Mouse (Mus musculus): Measurements from ENCODE around the gene Sh3tc1. TPM values are rescaled to one million over a fixed set of nuclear protein-coding genes. Genes with fewer than 3 reads are reported as not detected.

Sh3tc1 gene
- polyA plus RNA-seq, 1 experiment from 2014 or later = 4.9 TPM

DNA sequence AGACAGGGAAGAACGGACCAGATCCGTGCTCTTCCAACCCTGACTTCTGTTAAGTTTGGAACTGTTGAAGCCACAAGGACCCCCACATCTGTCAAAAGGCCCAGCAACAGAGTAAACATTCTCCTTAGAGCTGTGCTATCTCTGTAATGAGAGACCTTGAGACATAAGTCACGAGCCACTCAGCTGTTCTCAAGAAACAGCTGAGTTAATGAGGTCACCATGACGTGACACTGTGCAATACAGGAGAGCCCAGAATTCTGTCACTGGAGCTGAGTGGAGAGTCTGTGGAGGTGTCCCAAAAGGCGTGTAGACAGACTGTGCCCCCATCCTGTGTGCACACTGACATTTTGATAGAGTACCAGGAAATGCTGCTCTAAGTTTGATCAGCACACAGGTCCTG, 27.3 kb downstream of the Sh3tc1 start:
- Histone ChIP-seq H3K4me1 (no peaks in the 10 kb centered on the region; the same call in 1 of the 2 replicates), H3K36me3 (no peaks in the 10 kb centered on the region), H3K9me3 (replicated peaks) (no peaks in the 10 kb centered on the region), H3K27ac (no peak overlapping the region), H3K27me3 (ENCODE audit: low read depth, poor library complexity, severe bottlenecking) (no peaks in the 10 kb centered on the region), H3K4me3 (no peak overlapping the region)
- 77% methylated on average over 5 of the region's 5 CpGs for WGBS
- no peak for DNase-seq (ENCODE audit: low spot score)

- H3K4me3 ChIP-seq = no peak overlapping the region
- no peak for DNase-seq (ENCODE audit: low spot score)
- H3K4me1 ChIP-seq = no peaks in the 10 kb centered on the region; the same call in 1 of the 2 replicates
- H3K9me3 ChIP-seq (replicated peaks) = no peaks in the 10 kb centered on the region
- H3K27me3 ChIP-seq (ENCODE audit: low read depth, poor library complexity, severe bottlenecking) = no peaks in the 10 kb centered on the region
- H3K36me3 ChIP-seq = no peaks in the 10 kb centered on the region
- 73% methylated on average over 3 of the region's 3 CpGs for WGBS
- no peak overlapping the region for H3K27ac ChIP-seq
Observed at GRCm38 (mm10) chr5:35710931-35711330, 28.9 kb downstream of the Sh3tc1 start.

GRCm38 (mm10) chr5:35710481-35710880, 29.3 kb downstream of the Sh3tc1 start:
- H3K4me1 ChIP-seq = no peaks in the 10 kb centered on the region; the same call in 1 of the 2 replicates
- no peaks in the 10 kb centered on the region for H3K36me3 ChIP-seq
- no peak for DNase-seq (ENCODE audit: low spot score)
- H3K9me3 ChIP-seq (replicated peaks) = no peaks in the 10 kb centered on the region
- no peaks in the 10 kb centered on the region for H3K27me3 ChIP-seq (ENCODE audit: low read depth, poor library complexity, severe bottlenecking)
- WGBS = 71% methylated on average over 3 of the region's 3 CpGs
- H3K4me3 ChIP-seq = no peak overlapping the region
- H3K27ac ChIP-seq = no peak overlapping the region

DNA sequence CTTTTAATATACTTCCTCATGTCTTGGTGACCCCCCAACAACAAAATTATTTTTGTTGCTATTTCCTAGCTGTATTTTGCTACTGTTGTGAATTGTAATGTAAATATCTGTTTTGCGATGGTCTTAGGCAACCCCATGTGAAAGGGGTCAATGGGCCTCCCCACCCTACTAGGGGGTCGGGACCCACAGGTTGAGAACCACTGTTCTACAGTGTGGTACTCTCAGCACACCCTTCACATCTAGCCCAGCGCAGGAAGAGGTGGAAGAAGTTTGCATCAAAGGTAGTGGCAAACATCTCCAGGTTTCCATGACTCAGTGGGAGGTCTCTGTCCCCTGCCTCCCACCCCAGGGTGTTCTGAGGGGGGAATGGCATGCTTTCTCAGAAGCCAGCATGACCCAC, 34.4 kb downstream of the Sh3tc1 start:
- H3K27me3 ChIP-seq (ENCODE audit: low read depth, poor library complexity, severe bottlenecking) = no peaks in the 10 kb centered on the region
- no peaks in the 10 kb centered on the region; the same call in 1 of the 2 replicates for H3K4me1 ChIP-seq
- H3K4me3 ChIP-seq = no peak overlapping the region
- H3K36me3 ChIP-seq = no peaks in the 10 kb centered on the region
- no peak overlapping the region for H3K27ac ChIP-seq
- WGBS = 88% methylated on average over 3 of the region's 3 CpGs
- no peaks in the 10 kb centered on the region for H3K9me3 ChIP-seq (replicated peaks)
- no peak for DNase-seq (ENCODE audit: low spot score)

GRCm38 (mm10) chr5:35703814-35704213, 36.0 kb downstream of the Sh3tc1 start:
- H3K4me3 ChIP-seq = no peak overlapping the region
- H3K27me3 ChIP-seq (ENCODE audit: low read depth, poor library complexity, severe bottlenecking) = 0 out of 2 replicates have a peak, but pooled peaks cover 7% of the 10 kb centered on the region
- H3K4me1 ChIP-seq = no peaks in the 10 kb centered on the region
- H3K36me3 ChIP-seq = no peaks in the 10 kb centered on the region
- DNase-seq (ENCODE audit: low spot score) = no peak
- no peaks in the 10 kb centered on the region for H3K9me3 ChIP-seq (replicated peaks)
- 89% methylated on average over 4 of the region's 4 CpGs for WGBS
- no peak overlapping the region for H3K27ac ChIP-seq

- Histone ChIP-seq H3K4me1 (no peaks in the 10 kb centered on the region), H3K36me3 (no peaks in the 10 kb centered on the region), H3K27me3 (ENCODE audit: low read depth, poor library complexity, severe bottlenecking) (0 out of 2 replicates have a peak, but pooled peaks cover 7% of the 10 kb centered on the region), H3K9me3 (replicated peaks) (no peaks in the 10 kb centered on the region), H3K4me3 (no peak overlapping the region), H3K27ac (no peak overlapping the region)
- DNase-seq (ENCODE audit: low spot score) = no peak
- WGBS = 87% methylated on average over 8 of the region's 8 CpGs
Observed at GRCm38 (mm10) chr5:35703183-35703582, 36.6 kb downstream of the Sh3tc1 start.

DNA sequence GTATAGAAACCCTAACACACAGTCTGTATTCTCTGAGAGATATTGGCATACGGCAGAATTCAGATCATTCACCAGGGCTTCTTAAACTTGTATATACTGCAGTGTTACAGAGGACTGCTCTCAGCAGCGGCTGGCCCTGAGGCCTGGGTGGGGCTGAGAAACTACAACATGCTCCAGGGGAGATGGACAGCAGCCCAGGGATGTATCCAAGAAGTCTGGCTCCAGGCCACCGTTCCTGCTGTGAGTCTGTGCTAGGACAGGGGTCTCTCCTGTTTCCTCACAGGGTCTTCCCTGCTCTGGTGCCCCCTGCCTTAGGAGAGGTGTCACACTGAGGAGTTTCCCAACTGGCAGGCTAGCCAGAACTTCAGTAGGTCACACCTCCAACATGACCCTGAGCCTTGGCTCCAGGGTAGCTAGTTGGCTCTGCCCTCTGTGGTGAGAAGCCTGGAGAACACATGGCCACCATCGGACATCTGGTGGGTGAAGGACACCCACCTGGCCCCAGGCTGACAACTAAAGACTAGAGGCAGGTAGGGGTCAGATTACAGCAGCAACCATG, 37.1 kb downstream of the Sh3tc1 start:
- Histone ChIP-seq H3K27me3 (ENCODE audit: low read depth, poor library complexity, severe bottlenecking) (0 out of 2 replicates have a peak, but pooled peaks cover 7% of the 10 kb centered on the region), H3K9me3 (replicated peaks) (no peaks in the 10 kb centered on the region), H3K4me3 (no peak overlapping the region), H3K4me1 (no peaks in the 10 kb centered on the region), H3K27ac (no peak overlapping the region), H3K36me3 (no peaks in the 10 kb centered on the region)
- WGBS = 83% methylated on average over 4 of the region's 4 CpGs
- DNase-seq (ENCODE audit: low spot score) = no peak

DNA sequence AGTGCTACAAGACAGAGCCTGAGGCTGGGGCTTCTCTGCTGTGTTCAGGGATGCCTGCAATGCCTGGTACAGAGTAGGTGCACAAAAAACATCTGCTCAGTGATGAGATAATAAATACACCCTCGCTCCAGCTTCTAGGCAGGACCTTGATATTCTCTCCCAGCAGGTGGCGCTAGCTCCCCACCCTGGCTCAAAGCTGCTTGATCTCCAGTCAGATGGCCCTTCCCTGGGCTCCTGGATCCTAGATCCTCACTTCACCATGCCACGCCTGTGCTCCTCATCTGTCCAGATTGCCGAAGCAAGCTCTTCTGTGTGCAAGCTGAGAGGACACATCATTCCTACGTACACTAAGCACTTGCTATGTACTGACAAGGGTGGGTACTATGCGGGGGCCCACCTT, 38.7 kb downstream of the Sh3tc1 start:
- H3K27ac ChIP-seq = no peak overlapping the region
- no peaks in the 10 kb centered on the region for H3K36me3 ChIP-seq
- H3K4me3 ChIP-seq = no peak overlapping the region
- H3K27me3 ChIP-seq (ENCODE audit: low read depth, poor library complexity, severe bottlenecking) = 0 out of 2 replicates have a peak, but pooled peaks cover 7% of the 10 kb centered on the region
- peak; percentile 78 for DNase-seq (ENCODE audit: low spot score)
- no peaks in the 10 kb centered on the region for H3K9me3 ChIP-seq (replicated peaks)
- 44% methylated on average over 6 of the region's 6 CpGs for WGBS
- 0 out of 2 replicates have a peak, but pooled peaks cover under 1% of the 10 kb centered on the region for H3K4me1 ChIP-seq

- no peaks in the 10 kb centered on the region for H3K9me3 ChIP-seq (replicated peaks)
- no peak for DNase-seq (ENCODE audit: low spot score)
- WGBS = 38% methylated on average over 5 of the region's 5 CpGs
Observed at GRCm38 (mm10) chr5:35695815-35696214, 44.0 kb downstream of the Sh3tc1 start.

GRCm38 (mm10) chr5:35693638-35694037, 46.1 kb downstream of the Sh3tc1 start:
- no peak overlapping the region for H3K4me3 ChIP-seq
- H3K9me3 ChIP-seq (replicated peaks) = no peaks in the 10 kb centered on the region
- no peak overlapping the region for H3K27ac ChIP-seq
- H3K27me3 ChIP-seq (ENCODE audit: low read depth, poor library complexity, severe bottlenecking) = 0 out of 2 replicates have a peak, but pooled peaks cover 6% of the 10 kb centered on the region
- DNase-seq (ENCODE audit: low spot score) = no peak
- H3K36me3 ChIP-seq = no peaks in the 10 kb centered on the region
- peaks cover 19% of the 10 kb centered on the region for H3K4me1 ChIP-seq
- WGBS = 90% methylated on average over 4 of the region's 4 CpGs

More at GRCm38 (mm10) chr5:35695815-35696214, 44.0 kb downstream of the Sh3tc1 start:
- Histone ChIP-seq H3K36me3 (no peaks in the 10 kb centered on the region), H3K27me3 (ENCODE audit: low read depth, poor library complexity, severe bottlenecking) (0 out of 2 replicates have a peak, but pooled peaks cover 13% of the 10 kb centered on the region), H3K27ac (no peak overlapping the region), H3K4me1 (peaks cover 18% of the 10 kb centered on the region), H3K4me3 (no peak overlapping the region)

DNA sequence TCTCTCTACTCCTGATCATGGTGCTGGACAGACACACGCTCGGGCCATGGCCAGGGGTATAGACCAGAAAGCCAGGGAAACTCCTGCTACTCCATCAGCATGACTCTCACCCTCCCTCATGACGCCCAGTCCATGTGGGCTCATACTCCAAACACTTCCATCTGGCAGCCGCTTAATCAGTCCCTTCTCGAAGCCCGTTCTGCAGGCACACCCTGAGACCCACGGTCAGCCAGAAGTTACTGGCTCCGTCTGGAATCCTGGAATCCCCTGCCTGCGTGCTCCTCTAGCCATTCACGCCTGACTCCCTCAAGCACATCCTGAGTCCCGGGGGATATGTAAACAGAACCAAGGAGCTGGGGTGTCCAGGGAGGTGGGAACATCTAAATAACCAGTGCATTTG, 48.5 kb downstream of the Sh3tc1 start:
- 61% methylated on average over 11 of the region's 11 CpGs for WGBS
- H3K4me3 ChIP-seq = no peak overlapping the region
- no peaks in the 10 kb centered on the region for H3K9me3 ChIP-seq (replicated peaks)
- H3K4me1 ChIP-seq = peaks cover 33% of the 10 kb centered on the region
- DNase-seq (ENCODE audit: low spot score) = no peak
- H3K36me3 ChIP-seq = no peaks in the 10 kb centered on the region
- no peak overlapping the region for H3K27ac ChIP-seq
- 0 out of 2 replicates have a peak, but pooled peaks cover 6% of the 10 kb centered on the region for H3K27me3 ChIP-seq (ENCODE audit: low read depth, poor library complexity, severe bottlenecking)

DNA sequence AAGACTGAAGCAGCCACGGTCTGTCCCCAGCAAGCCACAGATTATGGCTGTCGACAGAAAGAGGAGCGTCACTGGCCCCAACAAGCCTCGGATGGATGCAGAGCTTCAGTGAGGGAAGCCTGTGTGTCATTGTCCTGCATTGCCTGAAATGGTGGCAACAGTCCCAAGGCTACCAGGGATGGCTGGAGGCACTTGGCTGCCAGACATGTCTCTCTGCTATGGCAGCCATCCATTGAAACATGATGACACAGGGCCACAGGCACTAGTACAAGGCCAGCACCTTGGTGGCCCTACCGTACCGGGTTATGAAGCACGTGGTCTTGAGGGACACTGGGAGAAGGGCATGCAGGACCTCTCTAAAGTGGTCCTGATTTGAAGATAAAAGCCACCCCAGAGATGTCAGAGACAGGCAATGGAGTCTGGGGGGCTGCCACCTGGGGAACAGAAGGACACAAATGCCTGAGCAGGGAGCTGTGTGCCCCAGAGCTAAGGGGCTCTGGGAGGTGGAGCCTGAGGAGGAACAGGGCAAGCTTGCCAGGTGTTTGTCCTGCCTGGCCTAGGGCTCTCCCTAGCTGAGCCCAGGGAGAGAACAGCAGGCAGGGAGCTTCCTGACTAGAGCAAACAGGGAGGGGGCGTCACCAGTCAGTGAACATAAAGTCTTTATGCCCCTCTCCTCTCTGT, 49.2 kb downstream of the Sh3tc1 start:
- no peak for DNase-seq (ENCODE audit: low spot score)
- Histone ChIP-seq H3K36me3 (no peaks in the 10 kb centered on the region), H3K4me3 (no peak overlapping the region), H3K9me3 (replicated peaks) (no peaks in the 10 kb centered on the region), H3K27ac (no peak overlapping the region), H3K27me3 (ENCODE audit: low read depth, poor library complexity, severe bottlenecking) (0 out of 2 replicates have a peak, but pooled peaks cover 6% of the 10 kb centered on the region), H3K4me1 (peaks cover 30% of the 10 kb centered on the region)
- WGBS = 86% methylated on average over 8 of the region's 8 CpGs

DNA sequence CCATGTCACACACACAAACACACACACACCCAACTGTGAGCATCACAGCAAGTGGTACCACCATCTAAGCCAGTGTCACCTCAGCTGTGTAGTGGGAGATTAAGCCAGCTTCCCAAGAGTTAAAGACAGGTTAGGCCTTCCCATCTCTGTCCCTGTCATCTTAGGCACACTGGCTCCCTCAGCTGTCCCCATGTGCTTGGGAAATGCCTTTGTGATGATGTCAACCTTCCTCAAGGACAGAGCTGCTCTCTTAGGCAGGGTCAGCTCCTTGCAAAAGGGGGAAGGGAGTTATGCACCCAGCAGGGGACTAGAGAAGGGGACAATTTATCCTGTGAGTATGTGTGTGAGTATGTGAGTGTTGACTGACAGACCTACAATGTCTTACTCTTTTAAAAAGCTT, 50.4 kb downstream of the Sh3tc1 start:
- Histone ChIP-seq H3K27ac (no peak overlapping the region), H3K4me1 (peaks cover 28% of the 10 kb centered on the region), H3K27me3 (ENCODE audit: low read depth, poor library complexity, severe bottlenecking) (0 out of 2 replicates have a peak, but pooled peaks cover 6% of the 10 kb centered on the region), H3K36me3 (no peaks in the 10 kb centered on the region), H3K9me3 (replicated peaks) (no peaks in the 10 kb centered on the region), H3K4me3 (no peak overlapping the region)
- no peak for DNase-seq (ENCODE audit: low spot score)

Measured in limb, embryonic 10.5 days (tissue).